Mouse (Mus musculus) G1E (cell line): ENCODE results near the gene Olfr555.

Experiments
- CTCF ChIP-seq: IDR thresholded peaks from 2 replicates; pipeline ENCODE4 v1.5.1; 2012; ENCODE audit warnings: low read depth, low read length, inconsistent platforms, mixed read lengths
- GATA1 ChIP-seq: IDR thresholded peaks from 2 replicates; pipeline ENCODE4 v1.6.1; 2012; ENCODE audit warnings: borderline replicate concordance, low read length, inconsistent platforms, mixed read lengths
- GATA2 ChIP-seq: IDR thresholded peaks from 2 replicates; pipeline ENCODE4 v1.6.1; 2012; ENCODE audit warnings: low read depth, low read length, inconsistent platforms, borderline replicate concordance
- POLR2AphosphoS5 ChIP-seq: IDR thresholded peaks from 2 replicates; pipeline ENCODE4 v1.6.1; 2012; ENCODE audit warnings: low read depth, low read length, inconsistent platforms; ENCODE audit not compliant: insufficient replicate concordance
- TAL1 ChIP-seq: conservative IDR thresholded peaks from 2 replicates; pipeline ENCODE4 v1.6.1; 2012; ENCODE audit warnings: low read depth, low read length, inconsistent platforms, mixed read lengths

DNA sequence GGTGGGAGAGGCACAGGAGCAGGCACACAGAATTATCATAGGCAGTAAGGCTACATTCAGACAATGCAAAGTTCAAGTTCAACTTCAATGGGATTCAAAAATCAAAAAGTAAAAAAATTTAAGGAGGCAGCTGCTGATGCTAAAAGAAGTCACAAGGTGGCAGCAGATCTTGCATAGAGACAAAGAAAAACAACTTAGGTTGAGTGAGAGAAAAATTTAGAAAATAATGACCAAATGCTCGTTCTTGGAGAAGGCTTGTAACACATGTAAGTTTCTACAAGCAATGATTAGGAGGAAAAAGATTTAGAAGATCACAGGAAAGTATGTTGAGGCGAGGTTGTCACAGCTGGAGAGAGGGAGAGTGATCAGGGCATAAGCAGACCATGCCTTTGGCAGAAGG, 6.8 kb downstream of the Olfr555 start:
- TF ChIP-seq TAL1 (no peak), GATA1 (no peak), CTCF (no peak), POLR2AphosphoS5 (no peak), GATA2 (no peak)
